Mouse (Mus musculus): ENCODE measurements at regions not wholly inside any gene's neighbourhood (a gene's known extent, or its start where the extent isn't known, plus 50 kb on each side); places are given as distances from the start of the nearest gene placed in this dataset.

DNA sequence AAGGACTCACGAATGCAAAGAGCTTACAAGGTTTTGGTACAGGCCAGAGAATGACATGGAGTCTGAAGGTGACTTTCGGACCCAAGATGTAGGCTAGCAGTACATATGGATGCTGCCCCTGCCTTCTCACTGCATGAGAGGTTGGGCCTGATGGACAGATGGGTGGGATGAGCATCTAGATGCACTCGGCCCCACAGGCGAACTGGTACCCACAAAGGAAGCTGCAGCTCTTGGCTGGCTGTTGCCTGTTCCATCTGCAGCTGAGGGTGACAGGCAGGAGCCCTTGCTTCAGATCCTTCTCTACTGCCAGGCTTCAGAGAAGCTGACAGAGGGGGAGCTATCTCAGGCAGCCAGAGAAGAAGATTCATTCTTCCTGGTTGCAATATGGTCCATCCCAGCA, 216.8 kb upstream of the Tas2r119 start:
- no peaks in the 10 kb centered on the region for H3K27me3 ChIP-seq (ENCODE audit: control insufficient read depth, insufficient read depth, low read length)
- no peaks in the 10 kb centered on the region for H3K9me3 ChIP-seq (ENCODE audit: control insufficient read depth, low read length)
- no peak overlapping the region for H3K4me2 ChIP-seq (ENCODE audit: low read depth, low read length)
- 89% methylated on average over 4 of the region's 4 CpGs for WGBS
- no peaks in the 10 kb centered on the region for H3K36me3 ChIP-seq (ENCODE audit: control insufficient read depth, insufficient read depth, low read length)
- H3K4me3 ChIP-seq (ENCODE audit: low read depth, low read length) = no peak overlapping the region
- ATAC-seq (ENCODE audit: low read depth) = no peak
- H3K4me1 ChIP-seq (ENCODE audit: control insufficient read depth, insufficient read depth, low read length) = no peaks in the 10 kb centered on the region
- no peak overlapping the region for H3K9ac ChIP-seq (replicated peaks; ENCODE audit: low read depth, low read length)
- H3K27ac ChIP-seq (ENCODE audit: low read depth, low read length) = no peak overlapping the region

DNA sequence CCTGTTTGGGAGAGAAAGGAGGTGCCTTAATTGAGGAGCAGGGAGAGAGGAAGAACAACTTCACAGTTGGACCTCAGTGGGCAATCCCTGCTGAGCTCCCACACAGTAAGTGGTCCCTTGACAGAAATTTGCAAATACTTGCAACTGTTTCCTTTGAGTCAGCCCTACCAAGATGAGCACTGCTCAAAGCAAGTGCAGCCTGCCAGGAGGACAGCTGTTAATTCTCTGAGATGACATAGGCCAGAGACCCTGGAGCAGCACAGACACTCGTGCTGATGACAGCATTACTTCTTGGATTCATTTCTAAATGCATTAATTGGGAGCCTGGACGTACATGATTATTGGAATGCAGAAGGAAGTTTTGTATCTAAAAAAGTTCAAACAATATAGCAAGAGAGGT, 215.1 kb upstream of the Tas2r119 start:
- no peaks in the 10 kb centered on the region for H3K9me3 ChIP-seq (ENCODE audit: control insufficient read depth, low read length)
- ATAC-seq (ENCODE audit: low read depth) = no peak
- no peaks in the 10 kb centered on the region for H3K4me1 ChIP-seq (ENCODE audit: control insufficient read depth, insufficient read depth, low read length)
- no peaks in the 10 kb centered on the region for H3K36me3 ChIP-seq (ENCODE audit: control insufficient read depth, insufficient read depth, low read length)
- WGBS = 54% methylated on average over 2 of the region's 2 CpGs
- H3K4me2 ChIP-seq (ENCODE audit: low read depth, low read length) = no peak overlapping the region
- H3K27ac ChIP-seq (ENCODE audit: low read depth, low read length) = no peak overlapping the region
- H3K9ac ChIP-seq (replicated peaks; ENCODE audit: low read depth, low read length) = no peak overlapping the region
- H3K4me3 ChIP-seq (ENCODE audit: low read depth, low read length) = no peak overlapping the region
- no peaks in the 10 kb centered on the region for H3K27me3 ChIP-seq (ENCODE audit: control insufficient read depth, insufficient read depth, low read length)

GRCm38 (mm10) chr15:31964911-31965310, 212.2 kb upstream of the Tas2r119 start:
- no peaks in the 10 kb centered on the region for H3K36me3 ChIP-seq (ENCODE audit: control insufficient read depth, insufficient read depth, low read length)

DNA sequence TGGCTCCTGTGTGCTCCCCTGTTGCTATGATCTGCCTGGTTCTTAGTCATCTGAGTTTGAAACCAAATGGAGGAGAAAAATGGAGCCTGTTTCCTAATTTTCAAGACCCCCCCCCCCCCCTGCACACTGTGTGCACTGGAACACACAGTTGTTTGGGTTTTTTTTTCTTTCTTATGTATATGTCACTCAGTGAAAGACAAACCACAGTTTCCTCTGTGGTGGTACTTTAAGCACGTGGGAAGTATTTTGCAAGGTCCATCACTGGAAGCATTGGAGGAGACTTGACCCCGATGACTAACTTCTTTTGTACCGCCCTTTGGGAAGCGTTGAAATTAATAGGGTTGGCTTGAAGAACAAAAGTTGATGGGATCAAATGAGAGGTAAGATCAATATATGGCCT, 211.5 kb upstream of the Tas2r119 start:
- no peak for ATAC-seq (ENCODE audit: low read depth)
- no peak overlapping the region for H3K4me3 ChIP-seq (ENCODE audit: low read depth, low read length)
- H3K27ac ChIP-seq (ENCODE audit: low read depth, low read length) = no peak overlapping the region
- no peaks in the 10 kb centered on the region for H3K4me1 ChIP-seq (ENCODE audit: control insufficient read depth, insufficient read depth, low read length)
- no peaks in the 10 kb centered on the region for H3K9me3 ChIP-seq (ENCODE audit: control insufficient read depth, low read length)
- no peak overlapping the region for H3K9ac ChIP-seq (replicated peaks; ENCODE audit: low read depth, low read length)
- H3K27me3 ChIP-seq (ENCODE audit: control insufficient read depth, insufficient read depth, low read length) = no peaks in the 10 kb centered on the region
- no peak overlapping the region for H3K4me2 ChIP-seq (ENCODE audit: low read depth, low read length)
- no peaks in the 10 kb centered on the region for H3K36me3 ChIP-seq (ENCODE audit: control insufficient read depth, insufficient read depth, low read length)
- WGBS = 96% methylated on average over 4 of the region's 4 CpGs

More at GRCm38 (mm10) chr15:31964911-31965310, 212.2 kb upstream of the Tas2r119 start:
- H3K4me2 ChIP-seq (ENCODE audit: low read depth, low read length) = no peak overlapping the region
- H3K27me3 ChIP-seq (ENCODE audit: control insufficient read depth, insufficient read depth, low read length) = no peaks in the 10 kb centered on the region
- H3K4me3 ChIP-seq (ENCODE audit: low read depth, low read length) = no peak overlapping the region
- WGBS = 95% methylated on average over 6 of the region's 6 CpGs
- H3K9me3 ChIP-seq (ENCODE audit: control insufficient read depth, low read length) = no peaks in the 10 kb centered on the region
- H3K4me1 ChIP-seq (ENCODE audit: control insufficient read depth, insufficient read depth, low read length) = no peaks in the 10 kb centered on the region
- no peak overlapping the region for H3K9ac ChIP-seq (replicated peaks; ENCODE audit: low read depth, low read length)
- ATAC-seq (ENCODE audit: low read depth) = no peak
- no peak overlapping the region for H3K27ac ChIP-seq (ENCODE audit: low read depth, low read length)

DNA sequence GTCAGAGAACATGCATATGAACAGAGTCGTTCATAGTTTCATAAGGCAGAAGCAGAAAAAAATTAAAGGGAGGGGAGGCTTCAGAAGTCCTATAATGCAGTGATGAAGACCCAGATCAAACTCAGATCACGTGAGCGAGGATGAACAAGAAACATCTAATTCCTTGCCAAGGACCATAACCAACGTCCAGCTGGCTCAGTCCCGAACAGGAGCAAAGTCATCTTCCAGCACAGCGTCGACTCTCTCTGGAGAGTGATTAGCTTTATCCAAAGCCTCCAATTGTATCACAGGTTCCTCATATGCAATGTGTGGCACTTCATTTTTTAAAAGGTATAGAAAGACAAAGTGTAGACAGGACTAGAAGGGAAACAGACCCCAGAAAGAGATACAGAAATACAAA, 204.2 kb upstream of the Tas2r119 start:
- Histone ChIP-seq H3K4me1 (ENCODE audit: control insufficient read depth, insufficient read depth, low read length) (no peaks in the 10 kb centered on the region), H3K4me2 (ENCODE audit: low read depth, low read length) (no peak overlapping the region), H3K36me3 (ENCODE audit: control insufficient read depth, insufficient read depth, low read length) (no peaks in the 10 kb centered on the region), H3K4me3 (ENCODE audit: low read depth, low read length) (no peak overlapping the region), H3K9ac (replicated peaks; ENCODE audit: low read depth, low read length) (no peak overlapping the region), H3K27me3 (ENCODE audit: control insufficient read depth, insufficient read depth, low read length) (no peaks in the 10 kb centered on the region), H3K9me3 (ENCODE audit: control insufficient read depth, low read length) (no peaks in the 10 kb centered on the region), H3K27ac (ENCODE audit: low read depth, low read length) (no peak overlapping the region)
- WGBS = 92% methylated on average over 7 of the region's 7 CpGs
- ATAC-seq (ENCODE audit: low read depth) = no peak

- 77% methylated on average over 11 of the region's 11 CpGs for WGBS
Observed at GRCm38 (mm10) chr15:31973889-31974288, 203.2 kb upstream of the Tas2r119 start.

DNA sequence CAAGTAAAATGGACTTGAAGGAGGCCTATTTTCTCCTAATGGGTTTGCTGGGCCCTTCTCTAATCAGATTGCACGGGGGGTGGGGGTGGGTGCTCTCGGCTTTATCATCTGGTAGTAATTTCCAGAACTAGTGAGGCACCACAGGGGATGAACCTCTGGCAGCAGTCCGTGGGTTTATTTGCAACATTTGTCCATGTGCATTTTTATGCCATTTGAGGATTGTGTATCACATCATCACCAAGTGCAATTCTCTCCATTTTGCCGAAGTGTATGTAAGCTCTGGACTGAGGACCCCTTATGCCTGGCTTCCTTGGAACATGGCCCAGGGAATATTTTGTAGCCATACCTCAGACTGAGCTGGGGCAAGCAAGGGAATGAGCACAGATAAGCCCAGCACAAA, 200.6 kb upstream of the Tas2r119 start:
- Histone ChIP-seq H3K27me3 (ENCODE audit: control insufficient read depth, insufficient read depth, low read length) (no peaks in the 10 kb centered on the region), H3K27ac (ENCODE audit: low read depth, low read length) (no peak overlapping the region), H3K4me2 (ENCODE audit: low read depth, low read length) (no peak overlapping the region), H3K4me3 (ENCODE audit: low read depth, low read length) (no peak overlapping the region), H3K36me3 (ENCODE audit: control insufficient read depth, insufficient read depth, low read length) (no peaks in the 10 kb centered on the region), H3K9ac (replicated peaks; ENCODE audit: low read depth, low read length) (no peak overlapping the region), H3K9me3 (ENCODE audit: control insufficient read depth, low read length) (no peaks in the 10 kb centered on the region), H3K4me1 (ENCODE audit: control insufficient read depth, insufficient read depth, low read length) (no peaks in the 10 kb centered on the region)
- ATAC-seq (ENCODE audit: low read depth) = no peak
- WGBS = 46% methylated on average over 4 of the region's 4 CpGs

More at GRCm38 (mm10) chr15:31973889-31974288, 203.2 kb upstream of the Tas2r119 start:
- H3K9me3 ChIP-seq (ENCODE audit: control insufficient read depth, low read length) = no peaks in the 10 kb centered on the region
- no peak overlapping the region for H3K4me2 ChIP-seq (ENCODE audit: low read depth, low read length)
- no peaks in the 10 kb centered on the region for H3K4me1 ChIP-seq (ENCODE audit: control insufficient read depth, insufficient read depth, low read length)
- H3K4me3 ChIP-seq (ENCODE audit: low read depth, low read length) = no peak overlapping the region
- no peak for ATAC-seq (ENCODE audit: low read depth)
- H3K36me3 ChIP-seq (ENCODE audit: control insufficient read depth, insufficient read depth, low read length) = no peaks in the 10 kb centered on the region
- H3K27me3 ChIP-seq (ENCODE audit: control insufficient read depth, insufficient read depth, low read length) = no peaks in the 10 kb centered on the region
- no peak overlapping the region for H3K9ac ChIP-seq (replicated peaks; ENCODE audit: low read depth, low read length)
- H3K27ac ChIP-seq (ENCODE audit: low read depth, low read length) = no peak overlapping the region

DNA sequence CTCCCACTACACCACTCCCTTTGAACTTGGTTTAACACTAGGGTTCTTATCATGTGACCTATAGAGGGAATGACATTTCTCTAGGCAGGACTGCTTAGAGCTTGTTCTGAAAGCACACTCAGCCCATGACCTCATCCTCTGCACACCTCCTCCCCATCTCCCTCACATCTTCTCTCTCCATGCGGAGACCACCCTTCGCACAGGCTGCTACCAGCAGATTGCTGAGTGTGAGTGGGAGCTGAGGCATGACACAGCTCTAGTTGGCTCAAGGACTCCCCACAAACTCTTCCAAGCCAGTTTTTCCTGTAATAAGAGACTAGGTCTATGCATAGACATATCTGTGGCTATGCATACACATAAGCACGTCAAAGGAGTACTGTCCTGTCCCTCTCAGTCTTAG, 199.5 kb upstream of the Tas2r119 start:
- Histone ChIP-seq H3K4me2 (ENCODE audit: low read depth, low read length) (no peak overlapping the region), H3K27me3 (ENCODE audit: control insufficient read depth, insufficient read depth, low read length) (no peaks in the 10 kb centered on the region), H3K4me1 (ENCODE audit: control insufficient read depth, insufficient read depth, low read length) (no peaks in the 10 kb centered on the region), H3K4me3 (ENCODE audit: low read depth, low read length) (no peak overlapping the region), H3K36me3 (ENCODE audit: control insufficient read depth, insufficient read depth, low read length) (no peaks in the 10 kb centered on the region), H3K9ac (replicated peaks; ENCODE audit: low read depth, low read length) (no peak overlapping the region), H3K27ac (ENCODE audit: low read depth, low read length) (no peak overlapping the region), H3K9me3 (ENCODE audit: control insufficient read depth, low read length) (no peaks in the 10 kb centered on the region)
- no peak for ATAC-seq (ENCODE audit: low read depth)
- WGBS = 82% methylated on average over 3 of the region's 3 CpGs

- Histone ChIP-seq H3K36me3 (ENCODE audit: control insufficient read depth, insufficient read depth, low read length) (no peaks in the 10 kb centered on the region), H3K9me3 (ENCODE audit: control insufficient read depth, low read length) (no peaks in the 10 kb centered on the region), H3K27me3 (ENCODE audit: control insufficient read depth, insufficient read depth, low read length) (no peaks in the 10 kb centered on the region), H3K9ac (replicated peaks; ENCODE audit: low read depth, low read length) (no peak overlapping the region), H3K27ac (ENCODE audit: low read depth, low read length) (no peak overlapping the region), H3K4me1 (ENCODE audit: control insufficient read depth, insufficient read depth, low read length) (no peaks in the 10 kb centered on the region), H3K4me2 (ENCODE audit: low read depth, low read length) (no peak overlapping the region), H3K4me3 (ENCODE audit: low read depth, low read length) (no peak overlapping the region)
- no peak for ATAC-seq (ENCODE audit: low read depth)
- WGBS = 14% methylated on average over 7 of the region's 7 CpGs
Observed at GRCm38 (mm10) chr15:31979961-31980360, 197.1 kb upstream of the Tas2r119 start.

DNA sequence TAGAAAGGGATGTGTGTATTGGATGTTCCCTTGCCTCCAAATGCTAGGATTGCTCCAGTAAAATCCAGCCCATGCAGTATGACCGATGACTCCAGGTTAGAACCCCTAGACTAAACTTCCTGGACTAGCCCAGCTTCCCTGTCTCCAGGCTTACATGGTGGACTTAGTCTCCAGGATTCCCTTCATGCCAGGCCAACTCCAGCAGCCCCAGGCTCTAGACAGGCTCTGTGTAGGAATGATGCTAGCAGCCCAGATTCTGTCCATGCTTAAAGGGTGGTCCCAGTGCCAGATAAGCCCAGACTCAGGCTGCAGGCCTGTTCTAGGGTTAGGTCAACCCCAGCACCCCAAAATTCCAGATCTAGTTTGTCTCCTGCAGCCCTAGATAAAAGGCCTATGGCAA, 196.3 kb upstream of the Tas2r119 start:
- no peaks in the 10 kb centered on the region for H3K9me3 ChIP-seq (ENCODE audit: control insufficient read depth, low read length)
- H3K4me1 ChIP-seq (ENCODE audit: control insufficient read depth, insufficient read depth, low read length) = no peaks in the 10 kb centered on the region
- 91% methylated on average over 1 of the region's 1 CpGs for WGBS
- no peak overlapping the region for H3K4me2 ChIP-seq (ENCODE audit: low read depth, low read length)
- ATAC-seq (ENCODE audit: low read depth) = no peak
- no peaks in the 10 kb centered on the region for H3K36me3 ChIP-seq (ENCODE audit: control insufficient read depth, insufficient read depth, low read length)
- no peak overlapping the region for H3K27ac ChIP-seq (ENCODE audit: low read depth, low read length)
- H3K9ac ChIP-seq (replicated peaks; ENCODE audit: low read depth, low read length) = no peak overlapping the region
- H3K4me3 ChIP-seq (ENCODE audit: low read depth, low read length) = no peak overlapping the region
- no peaks in the 10 kb centered on the region for H3K27me3 ChIP-seq (ENCODE audit: control insufficient read depth, insufficient read depth, low read length)
